Mouse (Mus musculus) erythroblast, adult 5-6 weeks (primary cell): Measurements from ENCODE around the gene Lsp1. TPM values are rescaled to one million over a fixed set of nuclear protein-coding genes. Genes with fewer than 3 reads are reported as not detected.

Experiments used
- ATAC-seq: replicated peaks from 2 replicates; pipeline ENCODE4 v1.8.0; 2016; ENCODE audit warnings: moderate number of reproducible peaks, mild to moderate bottlenecking, moderate TSS enrichment, inconsistent platforms; ENCODE audit not compliant: poor library complexity, low FRiP score, severe bottlenecking
- total RNA-seq, 2 experiments: library from RNA; stranded (forward) in 1 of 2; stranded (reverse) in 1 of 2; fragments of 150-400 nt in 1 of 2; fragments of 200-764, 138-1000 nt in 1 of 2; gene quantifications; 2 replicates each; pipeline versions ENCODE4 v1.2.3 to v1.2.4; 2015 to 2017; ENCODE audit warnings: low replicate concordance in 2 of 2

The Lsp1 gene
- total RNA-seq, 2 experiments from 2014 or later: 119 to 120 TPM

DNA sequence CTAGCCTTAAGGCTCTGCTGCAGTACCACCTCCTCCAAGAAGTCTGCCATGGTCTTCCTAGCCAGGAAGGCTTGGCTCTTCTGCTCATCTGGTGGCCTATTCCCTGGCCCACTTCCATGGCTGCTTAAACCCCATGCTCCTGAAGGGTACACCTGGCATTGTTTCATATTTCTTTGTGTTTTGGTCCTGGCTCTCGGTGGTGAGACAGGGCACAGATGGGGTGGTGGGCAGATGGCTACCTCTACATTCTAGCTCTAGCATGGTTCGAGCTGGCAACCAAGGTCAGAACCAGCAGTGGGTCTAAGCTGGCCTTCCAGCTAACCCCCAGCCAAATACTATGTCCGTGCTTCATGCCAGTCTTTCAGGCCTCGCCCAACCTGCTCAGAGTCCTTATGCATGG lies 12.3 kb downstream of the Lsp1 start:
- no peak for ATAC-seq

DNA sequence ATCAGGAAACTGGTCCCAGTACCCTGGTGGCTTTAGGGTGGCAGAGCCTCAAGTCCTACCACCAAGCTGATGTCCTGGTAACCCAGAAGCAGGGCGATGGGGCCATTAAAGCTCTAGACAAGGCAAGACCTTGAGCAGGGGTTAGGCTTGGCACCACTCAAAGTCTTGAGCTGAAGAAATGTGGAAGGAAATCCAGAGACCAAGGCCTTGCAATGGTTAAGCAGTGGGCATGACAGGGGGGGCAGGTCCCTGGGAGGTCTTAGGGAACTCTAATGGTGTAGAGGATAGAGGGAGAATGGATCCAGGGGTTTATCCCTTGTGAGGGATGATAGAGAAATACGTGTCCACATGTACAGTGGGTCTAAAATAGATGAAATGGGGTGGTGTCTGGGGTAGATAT lies 12.9 kb downstream of the Lsp1 start:
- no peak for ATAC-seq

DNA sequence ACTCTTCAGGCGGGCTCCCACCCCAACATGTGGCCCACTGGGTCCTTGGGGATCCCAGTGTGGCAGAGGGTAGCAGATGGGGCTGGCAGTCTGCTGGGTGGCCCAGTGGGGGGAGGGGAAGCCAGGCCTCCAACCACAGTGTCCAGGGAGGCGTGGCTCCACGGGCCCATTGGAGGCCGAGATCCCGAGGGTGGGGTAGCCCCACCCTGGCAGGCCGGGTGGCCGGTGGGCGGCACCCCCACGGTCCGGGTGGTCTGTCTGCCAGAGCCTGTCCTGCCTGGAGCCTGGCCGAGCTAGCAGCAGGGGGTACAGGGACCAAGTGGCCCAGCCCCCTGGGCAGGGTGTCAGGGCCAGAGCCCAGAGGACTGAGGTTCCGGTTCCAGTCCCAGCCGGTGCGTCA lies 14.2 kb downstream of the Lsp1 start:
- ATAC-seq: no peak

DNA sequence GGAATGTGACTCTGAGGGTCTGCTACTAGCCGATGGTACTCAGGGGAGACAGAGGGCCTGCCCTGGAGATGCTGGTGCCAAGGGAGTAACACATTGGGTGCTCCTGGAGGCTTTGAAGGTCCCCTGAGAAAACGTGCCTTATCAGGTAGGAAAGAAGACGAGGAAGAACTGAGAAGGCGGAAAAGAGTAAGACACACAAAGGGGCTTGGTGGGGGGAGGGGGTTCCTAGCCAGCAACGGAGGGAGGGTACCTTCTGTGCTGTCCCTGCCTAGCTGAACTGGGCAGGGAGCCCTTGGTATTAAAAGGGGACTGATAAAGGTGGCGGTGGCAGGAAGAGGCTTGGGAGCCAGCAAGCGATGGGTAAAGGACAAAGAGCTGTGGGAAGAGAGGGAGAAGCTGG lies 15.0 kb downstream of the Lsp1 start:
- no peak for ATAC-seq

DNA sequence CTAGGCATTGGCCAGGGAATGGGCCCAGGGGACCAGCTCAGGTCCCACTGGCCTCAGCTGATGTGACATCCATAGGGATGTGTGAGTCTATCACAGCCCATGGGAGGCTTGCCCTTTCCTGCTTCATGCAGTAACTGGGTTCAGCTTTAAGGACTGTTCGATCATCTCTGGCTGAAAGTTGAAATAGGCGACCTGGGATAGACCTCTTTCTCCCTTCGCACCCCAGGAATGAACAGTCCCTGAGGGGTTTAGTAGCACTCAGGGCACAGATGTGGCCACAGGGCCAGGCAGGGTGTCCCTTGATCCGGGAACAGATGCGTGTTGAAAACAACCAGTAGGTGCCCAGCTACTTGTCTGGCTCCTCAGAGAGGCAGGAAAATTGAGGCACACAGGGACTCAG lies 15.7 kb downstream of the Lsp1 start:
- no peak for ATAC-seq

DNA sequence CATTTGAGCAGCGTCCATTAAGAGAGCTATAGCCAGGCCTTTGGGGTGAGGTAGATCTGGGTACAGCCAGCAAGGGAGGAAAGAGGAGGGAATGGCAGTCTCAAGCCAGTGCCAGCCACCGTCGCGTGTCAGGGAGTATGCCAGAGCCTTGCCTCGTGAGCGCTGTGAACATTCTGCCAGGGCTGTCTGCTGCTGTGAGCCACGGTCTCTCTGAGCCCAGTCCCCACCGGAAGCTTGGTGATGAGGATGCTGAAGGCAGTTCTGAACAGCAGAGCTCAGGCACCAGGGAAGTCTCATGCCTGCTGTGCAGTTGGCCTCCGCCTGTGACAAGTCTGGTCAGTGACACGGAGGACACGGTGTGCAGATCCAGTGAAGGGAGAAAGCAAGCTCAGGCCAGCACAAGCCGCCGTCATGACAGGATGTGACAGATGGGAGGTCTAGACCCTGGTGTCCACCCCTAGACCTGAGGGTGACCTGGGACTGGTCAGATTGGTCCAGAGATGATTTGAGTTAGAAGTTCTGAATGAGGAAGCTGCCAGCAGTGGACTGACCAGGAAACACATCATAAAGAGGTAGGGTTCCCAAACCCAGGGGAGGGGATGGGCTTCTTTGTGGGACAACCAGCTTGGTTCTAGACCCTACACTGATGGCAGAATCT lies 16.3 kb downstream of the Lsp1 start:
- no peak for ATAC-seq

DNA sequence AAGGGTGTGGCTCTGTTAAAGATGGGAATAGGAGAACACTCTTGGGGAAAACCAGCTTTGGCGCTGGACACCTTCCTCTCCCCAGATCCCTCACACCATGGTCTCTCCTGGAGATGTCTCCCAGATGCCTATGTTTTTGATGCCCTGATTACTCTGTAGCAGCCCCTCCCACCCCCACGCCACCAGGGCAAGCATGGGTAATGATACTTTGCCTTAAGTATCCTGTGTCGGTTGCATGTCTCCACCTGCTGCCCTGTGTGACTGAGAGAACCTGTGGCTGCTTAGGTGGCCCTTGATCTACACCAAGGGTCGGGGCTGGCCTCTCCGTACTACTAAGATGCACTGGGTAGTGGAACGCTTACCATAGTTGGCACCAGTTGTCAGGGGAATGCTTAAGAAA lies 17.4 kb downstream of the Lsp1 start:
- no peak for ATAC-seq

DNA sequence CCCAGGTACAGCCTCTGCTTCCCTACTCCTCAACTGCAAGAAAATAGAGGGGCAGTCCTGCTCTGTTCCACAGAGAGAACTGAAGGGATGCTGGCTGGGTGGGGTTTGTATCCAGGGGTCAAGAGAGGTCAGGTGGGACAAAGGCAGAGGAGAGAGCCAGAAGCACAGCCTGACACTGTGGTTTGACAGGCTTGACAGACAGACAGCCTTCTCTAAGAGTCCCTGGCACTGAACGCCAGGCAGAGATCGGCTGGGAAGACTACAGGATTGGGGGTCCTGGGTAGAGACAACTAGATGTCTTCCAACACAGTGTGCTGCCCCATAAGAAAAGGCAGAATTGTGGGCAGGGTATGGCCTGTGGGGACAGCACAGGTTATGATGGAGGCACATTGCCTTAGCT lies 18.0 kb downstream of the Lsp1 start:
- no peak for ATAC-seq

DNA sequence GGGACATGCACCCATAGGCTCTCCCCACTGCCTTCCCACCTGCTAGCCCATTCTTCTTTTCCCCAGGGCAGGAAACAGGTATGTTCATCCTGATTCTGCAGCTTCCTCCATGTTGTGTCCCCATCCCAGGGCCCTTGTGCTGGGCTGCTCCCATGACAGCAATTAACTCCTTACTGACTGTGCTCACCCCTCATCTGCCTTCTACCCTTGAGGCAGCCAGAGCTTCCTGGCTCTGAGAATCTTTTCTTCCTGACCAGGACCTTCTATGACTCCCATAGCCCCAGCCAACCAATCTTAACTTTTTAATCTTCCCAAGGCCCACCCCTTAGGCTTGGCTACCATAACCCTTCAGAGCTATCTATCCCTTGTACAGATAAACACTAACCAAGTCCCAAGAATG lies 18.7 kb downstream of the Lsp1 start:
- no peak for ATAC-seq

DNA sequence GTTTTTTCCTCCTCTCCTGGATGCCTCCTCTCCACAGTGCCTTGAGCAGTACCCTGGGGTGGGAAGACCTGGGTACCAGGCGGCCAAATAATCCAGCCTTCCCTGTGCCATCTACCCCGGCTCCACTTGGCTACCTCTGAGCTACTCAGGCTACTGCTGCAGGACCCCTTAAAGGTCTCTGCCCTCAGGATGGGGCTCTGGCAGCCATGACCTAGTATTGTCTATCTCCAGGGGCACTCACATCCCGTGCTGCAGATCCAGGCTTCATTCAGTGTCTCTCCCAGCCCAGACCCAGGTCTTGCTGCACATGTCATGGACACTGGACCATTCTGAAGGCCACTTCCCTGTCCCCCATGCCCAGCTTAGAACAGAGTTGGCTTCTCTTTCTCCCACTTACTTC lies 19.3 kb downstream of the Lsp1 start:
- no peak for ATAC-seq

DNA sequence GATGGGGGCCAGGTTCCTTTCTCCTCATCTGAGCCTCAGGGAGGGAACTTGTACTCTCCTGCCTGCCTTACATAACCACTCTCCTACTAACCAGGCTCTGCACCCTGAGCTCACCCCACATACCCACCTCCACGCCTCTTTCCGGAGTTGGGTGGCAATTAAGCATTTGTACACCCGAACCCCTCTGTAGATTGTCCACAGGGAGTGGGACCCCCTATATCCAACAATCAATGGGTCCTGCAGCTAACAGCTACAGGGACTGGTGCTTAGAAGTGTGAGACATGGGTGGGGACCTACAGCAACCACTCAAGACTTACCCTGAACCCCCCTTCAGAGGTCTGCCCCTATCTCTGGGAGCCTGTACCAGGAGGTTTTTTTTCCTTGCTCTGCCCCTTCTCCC lies 20.1 kb downstream of the Lsp1 start:
- no peak for ATAC-seq

DNA sequence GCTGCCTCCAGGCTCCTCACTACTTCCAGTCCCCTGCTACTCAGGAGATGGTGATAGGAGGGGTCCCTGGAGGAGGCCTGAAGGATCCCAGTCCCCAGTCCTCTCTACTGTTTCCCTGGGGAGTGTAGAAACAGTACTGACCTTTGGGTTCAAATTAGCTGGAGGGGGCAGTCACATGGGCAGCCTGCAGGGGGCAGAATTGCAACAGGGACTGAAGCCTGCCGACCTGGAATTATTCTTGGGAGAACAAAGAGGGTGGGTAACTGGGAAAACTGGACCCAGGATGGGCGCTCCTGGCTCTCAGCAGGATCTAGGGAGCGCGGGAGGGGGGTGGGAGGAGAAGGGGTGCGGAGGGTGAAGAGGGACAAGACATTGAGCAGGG lies 20.6 kb downstream of the Lsp1 start:
- no peak for ATAC-seq

DNA sequence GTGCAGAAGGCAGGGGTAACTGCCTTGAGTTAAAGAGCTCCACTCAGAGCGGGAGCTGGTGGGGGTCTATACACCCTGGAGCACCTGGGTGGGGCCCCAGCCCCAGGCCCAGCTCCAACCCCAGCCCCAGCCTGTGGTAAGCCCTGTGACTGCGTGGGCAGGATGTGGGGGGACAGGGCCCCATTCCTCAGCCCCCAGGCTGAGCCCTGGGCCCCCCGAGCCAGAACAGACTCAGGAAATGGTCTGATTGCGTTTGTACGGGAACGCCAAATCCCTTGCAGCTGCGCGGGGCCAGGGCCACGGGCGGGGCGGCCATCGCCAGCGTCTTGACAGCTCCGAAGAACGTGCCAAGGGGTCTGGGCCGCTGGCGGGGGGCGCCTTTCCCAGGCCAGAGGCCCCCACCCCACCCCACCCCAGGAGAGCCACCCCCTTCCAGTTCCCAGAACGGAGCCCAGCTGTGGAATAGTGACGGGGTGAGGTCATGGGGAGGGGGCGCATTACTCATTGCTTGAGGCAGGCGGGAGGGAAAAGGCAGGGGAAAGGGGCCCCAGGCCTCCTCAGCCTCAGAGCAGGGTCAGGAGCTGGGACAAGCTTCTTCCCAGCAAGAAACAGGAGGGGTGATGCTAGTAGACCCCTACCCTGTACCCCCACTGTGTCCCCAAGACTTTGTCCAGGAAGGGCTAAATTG lies 21.1 kb downstream of the Lsp1 start:
- no peak for ATAC-seq

DNA sequence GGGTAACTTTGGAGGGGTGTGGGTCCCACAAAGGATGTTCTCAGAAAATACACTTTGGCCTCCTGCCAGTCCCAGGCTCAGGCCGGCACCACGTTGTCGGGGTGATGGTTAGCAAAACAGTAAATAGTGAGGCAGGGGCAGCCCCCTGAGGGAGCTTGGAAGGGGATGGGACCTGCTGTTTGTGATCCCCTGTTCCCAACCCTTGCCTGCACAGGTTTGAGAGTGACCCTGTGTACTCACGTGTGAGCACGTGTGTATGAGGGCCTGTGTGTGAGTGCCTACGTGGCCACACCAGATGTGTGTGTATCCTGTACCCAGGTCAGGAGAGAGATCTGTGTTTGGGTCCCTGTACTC lies 21.6 kb downstream of the Lsp1 start:
- no peak for ATAC-seq

DNA sequence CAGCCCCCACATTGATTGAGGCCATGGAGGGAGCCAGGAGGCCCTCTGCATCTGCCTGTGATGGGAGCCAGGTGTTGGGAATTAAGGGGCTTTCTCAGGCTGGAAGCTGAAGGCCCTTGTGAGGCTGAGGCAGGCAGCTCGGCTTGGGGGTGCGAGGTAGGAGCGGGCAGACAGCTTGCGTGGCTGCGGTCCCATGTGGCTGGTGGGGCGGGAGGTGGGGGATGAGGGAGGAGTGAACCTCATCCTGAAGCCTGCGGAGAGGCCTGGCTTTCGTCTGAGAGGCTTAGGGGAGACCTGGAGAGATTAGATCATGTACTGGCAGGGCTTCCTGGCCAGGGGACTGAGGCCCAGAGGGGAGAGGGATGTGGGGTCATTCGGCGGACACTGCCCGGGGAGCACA lies 22.5 kb downstream of the Lsp1 start:
- no peak for ATAC-seq

DNA sequence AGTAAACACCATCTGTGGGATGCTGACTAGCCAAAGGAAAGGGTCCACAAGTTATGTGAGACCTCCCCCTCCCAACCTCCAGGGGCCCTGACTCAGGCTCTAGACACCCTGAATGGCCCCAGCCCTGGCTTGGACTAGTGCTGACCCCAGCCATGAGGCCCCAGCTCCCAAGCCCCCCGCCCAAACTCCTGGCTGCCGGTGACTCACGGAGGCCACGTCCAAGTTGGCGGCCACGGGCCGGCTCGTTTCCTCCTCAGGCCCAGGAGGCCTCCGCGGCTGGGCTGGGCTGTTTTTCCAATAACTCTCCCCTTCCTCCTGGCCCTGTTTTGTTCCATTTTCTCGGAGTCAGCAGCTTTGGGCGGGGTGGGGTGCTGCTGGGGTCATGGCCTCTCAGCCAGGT lies 24.2 kb downstream of the Lsp1 start:
- no peak for ATAC-seq

DNA sequence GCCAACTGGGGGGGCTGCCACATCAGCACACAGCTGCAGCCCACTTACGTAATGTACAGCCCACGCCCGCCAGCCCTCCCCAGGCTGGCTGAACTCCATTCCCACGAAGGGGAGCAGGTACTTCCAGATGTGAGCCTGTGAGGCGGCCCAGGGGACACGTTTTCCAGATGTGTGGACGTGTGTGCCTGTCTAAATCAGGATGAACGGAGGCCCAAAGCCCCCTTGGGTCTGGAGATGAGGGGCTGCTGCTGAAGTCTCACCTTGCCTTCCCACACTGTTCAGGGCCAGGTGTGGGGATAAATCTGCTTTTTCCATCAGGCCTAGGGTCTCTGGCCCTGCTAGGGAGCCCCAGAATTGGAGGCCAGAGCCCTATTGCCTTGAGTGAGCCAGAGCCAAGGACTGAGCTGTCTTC lies 26.1 kb downstream of the Lsp1 start:
- ATAC-seq: no peak

DNA sequence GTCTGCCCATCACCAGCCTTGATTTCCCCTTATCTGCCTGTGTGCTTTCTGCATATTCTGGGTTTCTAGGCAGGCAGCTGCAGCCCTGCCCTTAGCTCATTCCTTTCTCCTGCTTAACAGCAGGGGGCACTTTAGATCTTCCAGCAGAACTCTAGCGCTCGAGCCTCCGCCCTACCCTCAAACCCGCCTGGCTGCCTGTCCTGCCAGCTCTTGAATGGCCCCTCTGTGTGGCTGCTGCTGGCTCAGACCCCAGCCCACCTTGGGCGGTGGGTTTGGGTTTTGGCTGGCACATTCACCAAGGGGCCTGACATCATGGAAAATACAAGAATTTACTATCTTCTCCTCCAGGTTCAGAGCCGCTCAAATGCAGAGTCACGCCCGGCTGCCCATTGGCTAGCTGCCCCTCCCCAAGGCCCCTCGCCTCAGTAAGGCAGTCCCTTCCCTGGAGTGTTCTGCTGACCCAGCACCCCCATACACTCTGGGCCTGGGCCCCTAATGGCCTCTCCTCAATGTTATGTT lies 26.8 kb downstream of the Lsp1 start:
- ATAC-seq: no peak

DNA sequence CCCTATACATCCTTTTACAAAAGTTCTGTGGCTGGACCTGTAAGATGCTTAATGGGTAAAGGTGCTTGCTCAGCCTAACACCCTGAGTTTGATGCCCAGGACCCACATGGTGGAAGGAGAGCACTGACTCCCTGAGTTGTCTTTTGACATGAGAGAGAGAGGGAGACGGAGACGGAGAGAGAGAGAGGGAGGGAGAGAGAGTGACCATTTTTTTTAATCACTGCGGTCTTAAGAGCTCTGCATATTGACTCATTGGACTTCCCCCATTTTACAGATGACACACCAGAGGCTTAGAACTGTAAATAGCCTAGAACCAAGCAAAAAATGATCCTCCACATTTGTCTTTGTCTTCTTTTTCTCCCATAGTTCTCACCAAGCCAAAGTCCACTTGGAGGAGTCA lies 27.4 kb downstream of the Lsp1 start:
- no peak for ATAC-seq

DNA sequence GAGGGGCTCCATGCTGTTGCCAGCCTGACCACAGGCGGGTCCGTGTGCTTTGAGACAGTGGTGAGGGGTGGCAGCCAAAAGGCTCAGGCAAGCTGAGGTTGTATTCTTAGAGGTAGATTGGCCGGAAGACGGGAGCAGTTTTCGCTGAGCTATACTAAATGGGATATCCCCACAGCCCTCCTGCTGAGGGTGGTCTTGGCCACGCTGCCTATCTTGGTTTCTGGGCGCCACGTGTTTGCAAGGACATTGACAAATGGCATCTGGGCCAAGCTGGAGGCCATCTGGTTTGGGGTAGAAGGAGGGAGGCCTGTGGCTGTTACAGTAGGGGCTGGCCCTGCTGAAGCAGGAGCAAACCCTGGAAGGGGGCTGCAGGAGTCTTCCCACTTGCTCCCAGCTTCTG lies 32.9 kb downstream of the Lsp1 start:
- no peak for ATAC-seq

DNA sequence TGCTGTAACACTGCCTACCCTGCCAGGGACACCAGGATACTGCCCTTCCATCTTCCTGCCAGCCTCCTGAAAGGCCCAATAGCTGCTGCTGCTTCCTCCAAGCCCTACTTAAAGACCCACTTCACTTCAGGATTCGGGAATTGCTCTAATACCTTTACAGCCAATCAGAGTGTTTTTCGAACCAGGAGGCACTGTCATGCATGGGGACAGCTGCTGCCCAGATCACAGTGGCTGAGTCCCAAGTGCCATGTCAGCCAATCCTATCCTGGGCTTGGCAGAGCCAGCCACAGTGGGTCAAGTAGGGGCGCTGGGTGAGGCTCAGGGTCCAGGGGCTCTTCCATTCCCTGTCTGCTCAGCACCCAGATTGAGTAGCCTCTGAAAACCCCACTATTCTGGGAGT lies 35.5 kb downstream of the Lsp1 start:
- no peak for ATAC-seq

DNA sequence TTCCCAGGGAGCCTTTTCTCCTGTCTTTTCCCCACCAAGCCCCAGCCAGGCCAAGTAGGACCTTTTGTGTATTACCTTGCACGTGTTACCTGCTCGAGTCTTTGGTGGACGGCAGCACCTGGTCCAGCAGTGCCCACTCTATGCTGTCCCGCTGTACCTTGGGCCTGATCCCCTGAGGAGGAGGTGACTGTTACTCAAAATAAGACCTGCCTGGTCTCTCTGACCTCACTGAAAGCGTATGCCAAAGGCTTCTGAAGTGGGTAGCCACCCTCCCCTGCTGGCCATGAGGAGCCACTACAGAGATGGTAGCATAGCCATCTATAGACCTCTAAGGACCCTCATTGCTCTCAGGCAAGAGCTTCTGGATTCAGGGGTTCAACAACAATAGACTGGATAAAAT lies 36.2 kb downstream of the Lsp1 start:
- ATAC-seq: no peak
